Mouse (Mus musculus): ENCODE measurements around the gene Kcnj11. TPM values are rescaled to one million over a fixed set of nuclear protein-coding genes. Genes with fewer than 3 reads are reported as not detected.

Gene Kcnj11
- polyA plus RNA-seq, 1 experiment = 15.0 TPM

DNA sequence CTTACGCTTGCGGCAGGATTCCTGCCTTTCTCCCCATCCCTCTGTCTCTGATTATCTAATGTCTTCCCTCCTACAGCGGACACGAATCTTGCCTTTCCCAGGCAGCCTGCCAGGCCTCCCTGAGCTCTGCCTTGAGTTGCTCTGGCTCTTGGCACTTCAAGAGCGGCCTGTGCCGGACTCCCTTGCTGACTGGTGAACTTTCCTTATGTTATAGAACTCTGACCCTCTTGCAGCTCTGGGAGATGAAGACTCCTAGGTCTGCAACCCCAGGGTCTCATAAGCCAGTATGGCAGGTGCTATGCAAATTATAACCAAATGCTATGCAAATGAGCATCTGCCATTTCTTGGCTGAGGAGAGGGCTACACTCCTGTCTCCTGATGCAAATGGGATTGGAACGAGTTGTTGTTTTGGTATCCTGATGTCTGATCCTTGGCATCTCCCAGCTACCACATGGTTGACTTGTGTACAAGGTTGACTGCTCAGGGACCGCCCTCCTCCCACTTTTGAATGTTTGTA is 2.6 kb upstream of the Kcnj11 start:
- no peak for TF ChIP-seq CTCF (IDR thresholded peaks at IDR 0.05; ENCODE audit: borderline replicate concordance, extremely low read depth, insufficient read depth, insufficient read length)
- no peak for TF ChIP-seq POLR2A (IDR thresholded peaks at IDR 0.05; ENCODE audit: borderline replicate concordance, extremely low read depth, insufficient read depth, insufficient read length, poor library complexity, severe bottlenecking)
- DNase-seq (ENCODE audit: low read depth) = peak; percentile 94

DNA sequence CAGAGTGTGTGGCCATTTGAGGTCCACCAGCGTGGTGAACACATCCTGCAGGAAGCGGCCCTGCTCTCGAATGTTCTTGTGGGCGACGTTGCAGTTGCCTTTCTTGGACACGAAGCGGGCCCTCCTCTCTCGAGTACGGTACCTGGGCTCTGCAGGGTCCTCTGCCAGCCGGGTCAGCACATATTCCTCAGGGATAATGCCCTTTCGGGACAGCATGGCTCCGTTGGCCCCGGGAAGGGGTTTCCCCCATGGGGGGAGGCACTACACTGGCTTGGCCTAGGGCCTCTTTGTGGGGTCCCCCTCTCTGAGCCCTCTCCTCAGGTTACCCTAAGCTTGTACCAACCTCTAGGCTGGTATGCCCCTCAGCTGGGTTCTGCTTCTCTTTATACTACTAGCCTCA is 882 bp downstream of the Kcnj11 start:
- TF ChIP-seq POLR2A (IDR thresholded peaks at IDR 0.05; ENCODE audit: borderline replicate concordance, extremely low read depth, insufficient read depth, insufficient read length, poor library complexity, severe bottlenecking) = no peak
- TF ChIP-seq CTCF (IDR thresholded peaks at IDR 0.05; ENCODE audit: borderline replicate concordance, extremely low read depth, insufficient read depth, insufficient read length) = no peak
- DNase-seq (ENCODE audit: low read depth) = no peak

DNA sequence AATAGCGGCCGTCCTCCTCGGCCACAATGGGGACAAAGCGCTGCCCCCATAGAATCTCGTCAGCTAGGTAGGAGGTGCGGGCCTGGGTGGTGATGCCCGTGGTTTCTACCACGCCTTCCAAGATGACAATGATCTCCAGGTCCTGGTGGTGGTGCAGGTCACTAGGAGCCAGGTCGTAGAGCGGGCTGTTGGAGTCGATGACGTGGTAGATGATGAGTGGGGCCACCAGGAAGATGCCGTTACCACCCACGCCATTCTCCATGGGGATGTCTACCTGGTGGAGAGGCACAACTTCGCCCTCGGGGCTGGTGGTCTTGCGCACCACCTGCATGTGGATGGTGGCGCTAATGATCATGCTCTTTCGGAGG is 1.7 kb downstream of the Kcnj11 start:
- no peak for DNase-seq (ENCODE audit: low read depth)
- TF ChIP-seq POLR2A (IDR thresholded peaks at IDR 0.05; ENCODE audit: borderline replicate concordance, extremely low read depth, insufficient read depth, insufficient read length, poor library complexity, severe bottlenecking) (no peak), CTCF (IDR thresholded peaks at IDR 0.05; ENCODE audit: borderline replicate concordance, extremely low read depth, insufficient read depth, insufficient read length) (no peak)

DNA sequence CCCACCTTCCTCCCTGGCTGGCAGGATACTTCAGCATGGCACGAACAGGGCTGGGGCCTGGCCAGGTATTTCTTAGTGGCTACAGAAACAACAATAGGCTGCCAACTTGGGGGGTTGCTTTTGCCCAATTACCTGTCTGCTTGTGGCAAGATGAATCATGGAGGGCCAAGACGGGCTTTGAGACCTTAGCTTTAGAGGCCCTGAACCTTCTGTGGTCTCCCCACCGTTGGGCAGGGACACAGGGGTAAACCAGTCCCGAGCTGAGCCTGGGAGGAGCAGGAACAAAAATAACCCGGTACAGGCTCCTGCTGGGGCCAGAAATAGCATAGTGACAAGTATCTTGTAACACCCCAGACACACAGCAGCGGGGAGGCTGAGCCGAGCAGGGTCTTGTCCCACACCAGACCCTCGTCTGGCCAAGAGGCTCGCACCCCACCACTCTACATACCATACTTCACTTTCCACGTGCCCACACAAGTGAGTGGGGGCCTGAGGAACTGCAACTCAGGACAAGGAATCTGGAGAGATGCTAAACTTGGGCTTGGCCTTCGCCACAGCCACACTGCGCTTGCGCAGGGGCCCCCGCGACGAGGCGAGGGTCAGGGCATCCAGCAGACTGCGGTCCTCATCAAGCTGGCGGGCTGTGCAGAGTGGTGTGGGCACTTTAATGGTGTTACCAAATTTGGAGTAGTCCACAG is 2.2 kb downstream of the Kcnj11 start:
- TF ChIP-seq POLR2A (IDR thresholded peaks at IDR 0.05; ENCODE audit: borderline replicate concordance, extremely low read depth, insufficient read depth, insufficient read length, poor library complexity, severe bottlenecking) = no peak
- TF ChIP-seq CTCF (IDR thresholded peaks at IDR 0.05; ENCODE audit: borderline replicate concordance, extremely low read depth, insufficient read depth, insufficient read length) = no peak
- DNase-seq (ENCODE audit: low read depth) = no peak

DNA sequence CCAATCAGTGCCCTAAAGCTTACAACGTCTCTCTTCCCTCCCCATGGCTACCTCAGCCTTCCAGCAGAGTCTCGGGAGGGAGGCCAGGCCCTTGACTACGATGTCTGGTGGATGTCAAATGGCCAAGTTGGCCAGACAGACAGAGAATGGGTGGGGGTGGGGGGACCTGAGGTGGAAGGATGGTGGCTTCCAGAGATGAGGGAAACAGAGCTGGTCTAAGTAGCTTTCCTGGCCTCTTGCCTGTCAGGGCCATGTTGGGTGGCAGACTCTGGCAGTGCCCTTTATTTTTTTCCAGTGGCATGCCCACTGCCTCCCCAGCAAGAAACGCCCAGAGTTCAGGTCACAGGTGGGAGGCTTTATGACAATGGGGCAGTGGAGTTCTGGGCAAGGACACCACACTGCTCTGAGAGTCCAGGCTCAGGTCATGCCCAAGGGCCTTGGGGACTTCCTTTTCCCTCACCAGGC is 3.2 kb downstream of the Kcnj11 start:
- no peak for DNase-seq (ENCODE audit: low read depth)
- TF ChIP-seq POLR2A (IDR thresholded peaks at IDR 0.05; ENCODE audit: borderline replicate concordance, extremely low read depth, insufficient read depth, insufficient read length, poor library complexity, severe bottlenecking) (no peak), CTCF (IDR thresholded peaks at IDR 0.05; ENCODE audit: borderline replicate concordance, extremely low read depth, insufficient read depth, insufficient read length) (no peak)

DNA sequence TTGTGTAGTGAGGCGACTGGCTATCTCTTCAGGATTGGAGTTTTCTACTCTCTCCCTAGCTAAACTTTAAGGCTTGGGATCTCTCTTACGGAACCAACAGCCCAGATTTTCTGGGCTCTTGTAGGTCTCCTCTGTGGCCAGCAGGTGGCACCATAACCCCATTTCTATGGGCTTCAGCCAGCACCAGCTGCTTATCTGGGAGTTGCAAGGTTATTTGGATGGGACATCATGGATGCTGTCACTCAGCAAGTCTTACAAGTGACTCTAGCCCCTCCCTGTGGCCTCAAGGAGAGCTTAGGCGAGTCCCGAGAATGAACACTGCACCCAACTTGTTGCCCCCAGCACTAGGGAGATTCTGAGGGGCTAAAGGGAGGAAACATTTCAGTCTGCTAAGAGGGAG is 4.4 kb downstream of the Kcnj11 start:
- DNase-seq (ENCODE audit: low read depth) = peak; percentile 89
- TF ChIP-seq CTCF (IDR thresholded peaks at IDR 0.05; ENCODE audit: borderline replicate concordance, extremely low read depth, insufficient read depth, insufficient read length) (peak; percentile 92), POLR2A (IDR thresholded peaks at IDR 0.05; ENCODE audit: borderline replicate concordance, extremely low read depth, insufficient read depth, insufficient read length, poor library complexity, severe bottlenecking) (no peak)

DNA sequence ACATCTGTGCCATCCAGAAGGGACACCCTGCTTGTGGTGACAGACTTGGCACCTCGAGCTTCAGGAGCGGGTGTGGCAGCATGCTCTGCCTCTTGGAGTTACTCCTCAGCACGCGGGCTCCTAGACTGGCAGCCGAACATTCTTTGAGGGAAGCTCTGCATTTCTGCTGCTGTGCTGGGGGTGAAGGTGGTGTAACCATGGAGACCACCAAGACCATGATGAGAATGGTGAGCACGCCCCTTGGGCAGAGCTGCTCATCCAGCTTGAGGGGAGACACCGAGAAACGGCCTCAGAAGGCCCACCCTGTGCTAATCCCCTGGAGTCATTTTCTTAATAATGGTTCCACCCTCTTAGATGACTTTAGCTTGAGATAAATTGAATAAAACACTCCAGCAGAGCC is 7.8 kb downstream of the Kcnj11 start:
- no peak for TF ChIP-seq CTCF (IDR thresholded peaks at IDR 0.05; ENCODE audit: borderline replicate concordance, extremely low read depth, insufficient read depth, insufficient read length)
- no peak for TF ChIP-seq POLR2A (IDR thresholded peaks at IDR 0.05; ENCODE audit: borderline replicate concordance, extremely low read depth, insufficient read depth, insufficient read length, poor library complexity, severe bottlenecking)
- peak; percentile 26 for DNase-seq (ENCODE audit: low read depth)

DNA sequence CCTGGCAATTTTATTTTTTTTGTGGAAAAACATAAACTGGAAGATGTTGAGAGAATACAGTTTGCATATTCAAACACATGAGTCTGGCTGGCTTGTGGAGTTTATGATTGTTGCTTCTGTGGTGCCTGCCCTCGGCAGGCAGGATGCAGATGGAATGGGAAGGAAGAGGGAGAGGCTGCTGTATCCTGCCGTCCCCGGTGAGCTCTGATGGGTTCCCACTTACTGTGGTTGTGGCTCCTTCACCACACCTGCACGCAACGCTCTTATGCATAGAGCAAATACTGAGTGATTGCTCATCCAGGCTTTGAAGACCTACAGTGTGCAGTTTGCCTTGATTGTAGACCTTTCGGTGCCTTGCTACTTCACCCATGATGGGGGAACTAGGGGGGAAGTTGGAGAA is 12.3 kb downstream of the Kcnj11 start:
- TF ChIP-seq POLR2A (IDR thresholded peaks at IDR 0.05; ENCODE audit: borderline replicate concordance, extremely low read depth, insufficient read depth, insufficient read length, poor library complexity, severe bottlenecking) (no peak), CTCF (IDR thresholded peaks at IDR 0.05; ENCODE audit: borderline replicate concordance, extremely low read depth, insufficient read depth, insufficient read length) (no peak)
- DNase-seq (ENCODE audit: low read depth) = no peak

DNA sequence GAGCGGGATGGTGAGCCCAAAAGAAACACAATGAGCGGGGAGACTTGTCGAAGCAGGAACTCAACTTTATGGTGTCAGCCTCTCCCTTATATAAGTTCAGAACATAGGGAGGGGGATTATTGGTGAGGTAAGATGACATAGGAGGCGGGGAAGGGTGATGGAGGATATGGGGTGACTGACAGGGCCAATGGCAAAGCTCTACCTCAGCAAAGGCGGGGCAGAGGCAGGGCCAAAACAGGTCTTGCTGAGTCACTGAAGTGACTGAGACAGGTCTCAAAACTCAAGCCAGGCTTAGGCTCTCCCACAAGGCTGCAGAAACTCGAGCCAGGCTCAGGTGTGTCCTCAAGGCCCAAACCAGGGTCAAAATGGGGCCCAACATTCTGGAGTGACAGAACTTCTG is 14.2 kb downstream of the Kcnj11 start:
- TF ChIP-seq CTCF (IDR thresholded peaks at IDR 0.05; ENCODE audit: borderline replicate concordance, extremely low read depth, insufficient read depth, insufficient read length) (no peak), POLR2A (IDR thresholded peaks at IDR 0.05; ENCODE audit: borderline replicate concordance, extremely low read depth, insufficient read depth, insufficient read length, poor library complexity, severe bottlenecking) (no peak)

DNA sequence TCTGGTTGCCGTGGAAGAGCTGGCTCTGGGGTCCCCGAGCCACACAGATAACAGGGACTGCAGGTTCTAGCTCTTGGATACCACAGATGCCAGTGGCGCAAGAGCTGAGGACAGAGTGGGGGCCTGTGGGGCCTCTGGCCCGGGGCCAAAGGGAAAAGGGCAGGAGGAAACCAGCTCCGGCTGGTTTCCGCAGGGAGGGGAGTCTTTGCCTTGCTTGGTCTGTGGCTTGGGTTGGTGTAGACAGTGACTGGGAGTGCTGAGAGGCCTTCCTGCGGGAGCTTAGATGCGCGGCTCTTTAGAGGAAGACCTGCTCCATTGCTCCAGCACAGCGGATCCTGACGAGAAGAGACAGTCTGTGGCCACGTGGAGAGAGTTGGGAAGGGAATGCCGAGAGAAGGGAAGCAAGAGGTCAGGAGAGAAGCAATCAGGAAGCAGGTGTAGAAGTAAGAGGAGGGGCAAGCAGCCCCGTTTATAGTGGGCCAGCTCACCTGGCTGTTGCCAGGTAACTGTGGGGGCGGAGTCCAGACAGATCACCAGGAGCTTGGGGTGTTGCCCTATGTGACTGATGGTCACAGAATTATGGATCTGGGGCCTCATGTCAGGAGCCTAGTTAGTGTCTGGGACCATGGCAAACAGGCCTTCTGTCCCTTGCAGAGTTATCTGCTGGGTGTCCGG is 15.6 kb downstream of the Kcnj11 start:
- no peak for DNase-seq (ENCODE audit: low read depth)
- TF ChIP-seq CTCF (IDR thresholded peaks at IDR 0.05; ENCODE audit: borderline replicate concordance, extremely low read depth, insufficient read depth, insufficient read length) = no peak

More for the DNA sequence above, 14.2 kb downstream of the Kcnj11 start:
- DNase-seq (ENCODE audit: low read depth) = no peak

DNA sequence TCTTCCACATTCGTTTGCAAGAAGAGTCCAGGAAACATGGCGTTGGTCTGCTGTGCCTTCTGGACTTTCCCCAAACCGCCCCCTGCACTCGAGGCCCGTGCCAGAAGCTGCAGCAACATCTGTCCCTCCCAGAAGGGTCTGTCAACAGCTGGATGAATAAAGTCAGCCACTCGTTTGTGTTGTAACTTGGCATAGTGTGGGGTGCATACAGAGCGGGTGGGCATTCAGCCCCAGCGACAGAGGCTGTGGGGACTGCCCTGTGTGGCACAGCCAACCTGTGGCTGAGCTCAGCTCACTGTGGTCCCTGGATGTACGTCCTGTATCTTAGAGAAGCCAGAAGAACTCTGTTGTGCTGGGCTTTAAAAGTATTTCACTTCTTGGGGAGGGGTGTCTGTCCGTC is 16.5 kb downstream of the Kcnj11 start:
- no peak for DNase-seq (ENCODE audit: low read depth)
- TF ChIP-seq POLR2A (IDR thresholded peaks at IDR 0.05; ENCODE audit: borderline replicate concordance, extremely low read depth, insufficient read depth, insufficient read length, poor library complexity, severe bottlenecking) (no peak), CTCF (IDR thresholded peaks at IDR 0.05; ENCODE audit: borderline replicate concordance, extremely low read depth, insufficient read depth, insufficient read length) (no peak)

DNA sequence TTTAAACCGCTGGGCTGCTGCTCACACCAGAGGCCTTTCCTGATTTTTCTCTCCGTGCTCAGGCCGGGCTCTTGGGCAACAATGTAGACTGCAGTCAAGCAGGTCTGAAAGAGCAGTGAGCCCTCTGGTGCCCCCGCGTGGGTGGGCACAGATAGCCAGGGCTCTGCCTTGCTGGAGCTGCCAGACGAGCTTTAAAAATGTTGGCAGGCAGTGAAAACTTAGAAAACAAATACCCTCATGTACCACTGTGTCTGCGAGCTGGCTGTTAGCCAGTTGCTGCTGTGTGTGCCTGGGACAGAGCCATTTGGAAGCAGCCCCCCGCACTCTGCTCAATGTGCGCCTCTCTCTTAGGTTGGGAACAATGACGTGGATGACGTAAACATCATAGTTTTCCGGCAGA is 22.9 kb downstream of the Kcnj11 start:
- TF ChIP-seq POLR2A (IDR thresholded peaks at IDR 0.05; ENCODE audit: borderline replicate concordance, extremely low read depth, insufficient read depth, insufficient read length, poor library complexity, severe bottlenecking) (no peak), CTCF (IDR thresholded peaks at IDR 0.05; ENCODE audit: borderline replicate concordance, extremely low read depth, insufficient read depth, insufficient read length) (0 out of 2 replicates have a peak, but pooled peaks have one; percentile 7)
- peak; percentile 86 for DNase-seq (ENCODE audit: low read depth)

All from brain, embryonic 14.5 days (tissue).